Comparison of ENCODE assay signal across 8 mouse cellular contexts in the genomic region with DNA sequence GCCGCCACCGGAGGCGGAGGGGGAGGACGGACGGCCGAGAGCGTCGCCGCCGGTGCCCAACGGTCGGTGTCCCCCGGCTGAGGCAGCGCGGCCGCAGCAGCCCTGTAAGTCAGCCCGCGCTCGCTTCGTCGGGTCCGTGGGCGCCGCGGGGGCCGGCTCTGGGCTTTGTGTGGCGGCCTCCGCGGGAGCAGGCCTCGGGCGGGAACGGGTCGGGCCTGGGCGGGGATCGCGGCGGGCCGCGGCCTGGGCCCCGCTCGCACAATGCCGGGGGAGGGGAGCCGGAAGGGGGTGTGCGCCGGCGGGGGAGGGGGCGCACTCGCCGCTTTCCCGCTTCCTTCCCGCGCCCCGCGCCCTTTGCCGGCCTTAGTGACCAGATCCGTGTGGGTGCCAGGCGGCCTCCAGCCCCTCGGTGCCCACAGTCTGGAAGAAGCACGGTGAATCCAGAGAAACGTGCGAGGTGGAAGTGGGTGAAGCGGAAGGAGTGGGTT. TPM values are rescaled to one million over a fixed set of nuclear protein-coding genes. Genes with fewer than 3 reads are reported as not detected.
DNase-seq lines count a peak whose midpoint lies in the region; ATAC-seq lines count a peak whose summit lies in the region.

No protein-coding gene starts in this region.

- peak; percentile 24 for ATAC-seq in CD4-positive, CD25-positive, alpha-beta regulatory T cell, adult 4 months
- peak; percentile 89 for ATAC-seq in embryonic facial prominence, embryonic 11.5 days (replicated peaks; ENCODE audit: insufficient number of reproducible peaks, low FRiP score, low TSS enrichment, low read depth)
- peak; percentile 76 for ATAC-seq in heart, embryonic 13.5 days (ENCODE audit: extremely low read depth, insufficient number of reproducible peaks, low FRiP score, low TSS enrichment)

- DNase-seq in T-cell, adult 2 months (ENCODE audit: low spot score): peak; percentile 55
- peak; percentile 73 for DNase-seq in embryonic facial prominence, embryonic 11.5 days (ENCODE audit: low spot score)
- DNase-seq in layer of hippocampus, adult 18-20 months (ENCODE audit: low spot score in 2 of 2): peak; percentile 25 to 42
- peak; percentile 59 for DNase-seq in lung, postnatal 10 days
- DNase-seq in ovary, postnatal 14 days (ENCODE audit: low spot score): peak; percentile 40
- DNase-seq in thymus, postnatal 4 days: peak; percentile 85

- H3K4me3 ChIP-seq in embryonic facial prominence, embryonic 11.5 days (ENCODE audit: low read depth, low read length): peak overlapping the region; percentile 99
- peak overlapping the region; percentile 93 for H3K4me3 ChIP-seq in heart, embryonic 13.5 days

- no peaks in the 10 kb centered on the region for H3K36me3 ChIP-seq in embryonic facial prominence, embryonic 11.5 days (replicated peaks; ENCODE audit: control insufficient read depth, insufficient read depth, low read depth, low read length)
- peaks cover 4% of the 10 kb centered on the region; the same call in 1 of the 2 replicates for H3K36me3 ChIP-seq in heart, embryonic 13.5 days

- WGBS in embryonic facial prominence, embryonic 11.5 days: under 1% methylated on average over 24 of the region's 62 CpGs
- under 1% methylated on average over 41 of the region's 62 CpGs for WGBS in heart, embryonic 13.5 days

- peak overlapping the region; percentile 98 for H3K27ac ChIP-seq in embryonic facial prominence, embryonic 11.5 days (replicated peaks; ENCODE audit: low read depth, low read length)
- H3K27ac ChIP-seq in heart, embryonic 13.5 days (replicated peaks): peak overlapping the region; percentile 98

- H3K4me1 ChIP-seq in embryonic facial prominence, embryonic 11.5 days (ENCODE audit: control insufficient read depth, insufficient read depth, low read length): no peaks in the 10 kb centered on the region
- H3K4me1 ChIP-seq in heart, embryonic 13.5 days: peaks cover 37% of the 10 kb centered on the region

- H3K4me2 ChIP-seq in embryonic facial prominence, embryonic 11.5 days (ENCODE audit: low read depth, low read length): peak overlapping the region; percentile 33
- H3K4me2 ChIP-seq in heart, embryonic 13.5 days: peak overlapping the region; percentile 83

- no peaks in the 10 kb centered on the region for H3K9me3 ChIP-seq in embryonic facial prominence, embryonic 11.5 days (replicated peaks; ENCODE audit: control insufficient read depth, low read length)
- H3K9me3 ChIP-seq in heart, embryonic 13.5 days: no peaks in the 10 kb centered on the region

- H3K27me3 ChIP-seq in embryonic facial prominence, embryonic 11.5 days (ENCODE audit: control insufficient read depth, insufficient read depth, low read length): no peaks in the 10 kb centered on the region
- H3K27me3 ChIP-seq in heart, embryonic 13.5 days (replicated peaks): no peaks in the 10 kb centered on the region

- peak overlapping the region; percentile 99 for H3K9ac ChIP-seq in embryonic facial prominence, embryonic 11.5 days (replicated peaks; ENCODE audit: low read length)
- H3K9ac ChIP-seq in heart, embryonic 13.5 days: peak overlapping the region; percentile 100

RNA-seq across cellular contexts. Expression of a gene that starts 0.5 kb away (rescaled TPM):
- polyA plus RNA-seq in CD4-positive, CD25-positive, alpha-beta regulatory T cell, adult 4 months (2017; shearing (Covaris generic)): 10 to 100 TPM; 66.0 to 67.0 TPM
- 73.0 and 79.7 TPM in 2 replicates for polyA plus RNA-seq in embryonic facial prominence, embryonic 11.5 days (2014; fragmentation: Nextera tagmentation; extraction: Ambion mirVana)
- 24.0 and 25.3 TPM in 2 replicates for polyA plus RNA-seq in heart, embryonic 13.5 days (2015; fragmentation: Nextera tagmentation; extraction: Ambion mirVana)
- total RNA-seq in layer of hippocampus, adult 18-20 months (2021): 100 to 1,000 TPM; 195 to 211 TPM

Comparison
In these comparisons a context has a peak if more than half of its experiments do, and no peak if none do; other contexts are left out.
1. Peak in every context shown above with its lines: DNase-seq, ATAC-seq, H3K4me3 ChIP-seq and H3K27ac ChIP-seq.
2. ATAC-seq: peak in every context shown above with its lines; median percentile 89 in embryonic facial prominence, embryonic 11.5 days; 76 in heart, embryonic 13.5 days; 24 in CD4-positive, CD25-positive, alpha-beta regulatory T cell, adult 4 months.
3. DNase-seq: peak in every context shown above with its lines; median percentile 85 in thymus, postnatal 4 days; 73 in embryonic facial prominence, embryonic 11.5 days; 59 in lung, postnatal 10 days; 55 in T-cell, adult 2 months; 40 in ovary, postnatal 14 days; 34 in layer of hippocampus, adult 18-20 months.